Comparison of ENCODE assay signal across 9 mouse cellular contexts in genomic region chr8:123155177-123155576, GRCm38 (mm10). TPM values are rescaled to one million over a fixed set of nuclear protein-coding genes. Genes with fewer than 3 reads are reported as not detected.
DNase-seq lines count a peak whose midpoint lies in the region; ATAC-seq lines count a peak whose summit lies in the region.
"Had no signal": no experiment of that assay in that cellular context is flagged by ENCODE, and none has a peak within 500 bp of the region (broad histone marks: within the 10 kb centered on the region; RNA-seq: fewer than 3 reads in every experiment).

No protein-coding gene starts in this region.

- no peaks in the 10 kb centered on the region for H3K27me3 ChIP-seq in kidney, embryonic 14.5 days (ENCODE audit: control insufficient read depth, insufficient read depth, low read length)
- no peaks in the 10 kb centered on the region for H3K27me3 ChIP-seq in lung, embryonic 16.5 days (ENCODE audit: control insufficient read depth, insufficient read depth, low read depth, low read length)

- H3K27ac ChIP-seq in kidney, embryonic 14.5 days (ENCODE audit: low read depth, low read length), result no peak overlapping the region
- H3K27ac ChIP-seq in lung, embryonic 16.5 days (ENCODE audit: low read length), result no peak overlapping the region
- H3K27ac ChIP-seq: hindbrain, embryonic 10.5 days had no signal

- WGBS in kidney, embryonic 14.5 days, result 82% methylated on average over 5 of the region's 5 CpGs
- WGBS in lung, embryonic 16.5 days, result 61% methylated on average over 5 of the region's 5 CpGs

- DNase-seq in kidney, adult 8-10 months, result peak; percentile 22 to 34
- DNase-seq in Muller cell, postnatal 12 days (ENCODE audit: inconsistent ontology term), result peak; percentile 41
- DNase-seq in cerebellum, postnatal 25 days, result peak; percentile 43 to 53
- no peak for DNase-seq in urinary bladder, postnatal 4 days (ENCODE audit: low spot score in 2 of 2)
- no peak for DNase-seq in layer of hippocampus, adult 8-10 months (ENCODE audit: low spot score in 2 of 2)
- DNase-seq: left cerebral cortex, postnatal 4 days had no signal

- H3K36me3 ChIP-seq in kidney, embryonic 14.5 days (ENCODE audit: control insufficient read depth, insufficient read depth, low read length), result no peaks in the 10 kb centered on the region
- no peaks in the 10 kb centered on the region for H3K36me3 ChIP-seq in lung, embryonic 16.5 days (ENCODE audit: control insufficient read depth, insufficient read depth, low read length)
- H3K36me3 ChIP-seq: hindbrain, embryonic 10.5 days had no signal

- no peaks in the 10 kb centered on the region for H3K9me3 ChIP-seq in kidney, embryonic 14.5 days (ENCODE audit: control insufficient read depth, low read length)
- no peaks in the 10 kb centered on the region for H3K9me3 ChIP-seq in lung, embryonic 16.5 days (ENCODE audit: control insufficient read depth, low read length)
- H3K9me3 ChIP-seq: hindbrain, embryonic 10.5 days had no signal

- H3K4me1 ChIP-seq in kidney, embryonic 14.5 days (ENCODE audit: control insufficient read depth, insufficient read depth, low read length), result 0 out of 2 replicates have a peak, but pooled peaks cover 3% of the 10 kb centered on the region
- peaks cover 22% of the 10 kb centered on the region; the same call in 1 of the 2 replicates for H3K4me1 ChIP-seq in lung, embryonic 16.5 days (replicated peaks; ENCODE audit: control insufficient read depth, insufficient read depth, low read length)

- H3K9ac ChIP-seq in kidney, embryonic 14.5 days (ENCODE audit: low read depth, low read length), result no peak overlapping the region
- H3K9ac ChIP-seq in lung, embryonic 16.5 days (ENCODE audit: low read length), result no peak overlapping the region

- no peak overlapping the region for H3K4me2 ChIP-seq in kidney, embryonic 14.5 days (replicated peaks; ENCODE audit: low read depth, low read length)
- H3K4me2 ChIP-seq in lung, embryonic 16.5 days (ENCODE audit: low read depth, low read length), result no peak overlapping the region

- no peak for ATAC-seq in kidney, embryonic 14.5 days (ENCODE audit: low FRiP score, low TSS enrichment)
- ATAC-seq in lung, embryonic 16.5 days (ENCODE audit: low read depth), result peak; percentile 59; the same call in 1 of the 2 replicates

- no peak overlapping the region for H3K4me3 ChIP-seq in kidney, embryonic 14.5 days (ENCODE audit: low read length)
- H3K4me3 ChIP-seq in lung, embryonic 16.5 days (ENCODE audit: low read length), result no peak overlapping the region
- H3K4me3 ChIP-seq: hindbrain, embryonic 10.5 days had no signal

RNA-seq across cellular contexts. Expression of gene Sult5a1, which starts 2.9 kb away (rescaled TPM):
- polyA plus RNA-seq in kidney, embryonic 14.5 days (2014; fragmentation: Nextera tagmentation; extraction: Ambion mirVana), result 8.3 and 8.7 TPM in 2 replicates
- polyA plus RNA-seq in lung, embryonic 16.5 days (2015; fragmentation: Nextera tagmentation; extraction: Ambion mirVana), result 21.2 and 24.7 TPM in 2 replicates
- total RNA-seq in layer of hippocampus, adult 8-10 months (2022), result 1 to 10 TPM; 1.7 to 3.1 (median 1.9) TPM
- total RNA-seq: left cerebral cortex, postnatal 4 days had no signal

RNA-seq across cellular contexts. Expression of gene Dpep1, which starts 30.9 kb away (rescaled TPM):
- polyA plus RNA-seq in kidney, embryonic 14.5 days (2014; fragmentation: Nextera tagmentation; extraction: Ambion mirVana), result 0.61 and 0.99 TPM in 2 replicates
- 15.4 and 20.9 TPM in 2 replicates for polyA plus RNA-seq in lung, embryonic 16.5 days (2015; fragmentation: Nextera tagmentation; extraction: Ambion mirVana)
- total RNA-seq in layer of hippocampus, adult 8-10 months (2022), result under 1 TPM in 1 of 4 experiments, not detected in 3; 0.45 TPM
- total RNA-seq: left cerebral cortex, postnatal 4 days had no signal

RNA-seq across cellular contexts. Expression of gene Cpne7, which starts 38.0 kb away (rescaled TPM):
- polyA plus RNA-seq in kidney, embryonic 14.5 days (2014; fragmentation: Nextera tagmentation; extraction: Ambion mirVana), result 0.11 and 0.41 TPM in 2 replicates
- 0.73 and 0.83 TPM in 2 replicates for polyA plus RNA-seq in lung, embryonic 16.5 days (2015; fragmentation: Nextera tagmentation; extraction: Ambion mirVana)
- 100 to 1,000 TPM; 277 to 341 (median 303) TPM for total RNA-seq in layer of hippocampus, adult 8-10 months (2022)

RNA-seq across cellular contexts. Expression of gene Rpl13, which starts 53.0 kb away (rescaled TPM):
- polyA plus RNA-seq in kidney, embryonic 14.5 days (2014; fragmentation: Nextera tagmentation; extraction: Ambion mirVana), result 1,702 and 2,075 TPM in 2 replicates
- 1,316 and 1,484 TPM in 2 replicates for polyA plus RNA-seq in lung, embryonic 16.5 days (2015; fragmentation: Nextera tagmentation; extraction: Ambion mirVana)
- total RNA-seq in layer of hippocampus, adult 8-10 months (2022), result 100 to 1,000 TPM; 359 to 512 (median 443) TPM

RNA-seq across cellular contexts. Expression of gene Chmp1a, which starts 57.4 kb away (rescaled TPM):
- polyA plus RNA-seq in kidney, embryonic 14.5 days (2014; fragmentation: Nextera tagmentation; extraction: Ambion mirVana), result 78.5 and 85.2 TPM in 2 replicates
- 138 and 147 TPM in 2 replicates for polyA plus RNA-seq in lung, embryonic 16.5 days (2015; fragmentation: Nextera tagmentation; extraction: Ambion mirVana)
- 100 to 1,000 TPM in 3 of 4 experiments, 10 to 100 TPM in 1; 95.9 to 131 (median 123) TPM for total RNA-seq in layer of hippocampus, adult 8-10 months (2022)

Comparison
In these comparisons a context has a peak if more than half of its experiments do, and no peak if none do; other contexts are left out.
1. DNase-seq: peak in kidney, adult 8-10 months (2 of 2), Muller cell, postnatal 12 days (single experiment) and cerebellum, postnatal 25 days (2 of 2); none in urinary bladder, postnatal 4 days (0 of 2) and layer of hippocampus, adult 8-10 months (0 of 2).